Mouse (Mus musculus) cerebellum, adult 9-10 months (tissue): Measurements from ENCODE around the gene Utp20.

Source experiments
- DNase-seq: peaks from one replicate; pipeline ENCODE4 v3.0.0; 2022

Utp20 gene

GRCm38 (mm10) chr10:88714744-88715143 lies 111.9 kb downstream of the Utp20 start:
- DNase-seq: no peak

GRCm38 (mm10) chr10:88712359-88712758 lies 114.2 kb downstream of the Utp20 start:
- DNase-seq: no peak

GRCm38 (mm10) chr10:88708671-88709523 lies 117.7 kb downstream of the Utp20 start:
- no peak for DNase-seq

- DNase-seq: no peak
Measured at GRCm38 (mm10) chr10:88700938-88701337, 125.7 kb downstream of the Utp20 start.
